Mouse (Mus musculus) intestine, postnatal 0 days (tissue): ENCODE results near the gene Cdc37. TPM values are rescaled to one million over a fixed set of nuclear protein-coding genes. Genes with fewer than 3 reads are reported as not detected.

Experiments used
- ATAC-seq: fragments of 200-750 bp; cut with Nextera tagmentation; 2 replicates; pipeline ENCODE4 v1.8.0; 2017; ENCODE audit warnings: mild to moderate bottlenecking, moderate TSS enrichment, moderate library complexity
- H3K27ac ChIP-seq: fragments of 300-500 bp; sonication (generic); 2 replicates; pipeline ENCODE4 v1.5.1; 2014; ENCODE audit warnings: mild to moderate bottlenecking, low read depth, low read length, moderate library complexity
- H3K27me3 ChIP-seq: fragments of 300-500 bp; sonication (generic); replicated peaks from 2 replicates; pipeline ENCODE4 v1.6.1; 2014; ENCODE audit warnings: low read length, mixed read lengths; ENCODE audit not compliant: control insufficient read depth, insufficient read depth
- H3K36me3 ChIP-seq: fragments of 300-500 bp; sonication (generic); 2 replicates; pipeline ENCODE4 v1.6.1; 2014; ENCODE audit warnings: mild to moderate bottlenecking, moderate library complexity; ENCODE audit not compliant: control insufficient read depth, insufficient read depth
- H3K4me1 ChIP-seq: fragments of 300-500 bp; sonication (generic); replicated peaks from 2 replicates; pipeline ENCODE4 v1.6.1; 2014; ENCODE audit warnings: antibody characterized with exemption, low read length, mixed read lengths; ENCODE audit not compliant: control insufficient read depth, insufficient read depth
- H3K4me2 ChIP-seq: fragments of 300-500 bp; sonication (generic); replicated peaks from 2 replicates; pipeline ENCODE4 v1.6.1; 2014; ENCODE audit warnings: low read depth, mild to moderate bottlenecking, moderate library complexity
- H3K4me3 ChIP-seq: fragments of 300-500 bp; sonication (generic); 2 replicates; pipeline ENCODE4 v1.5.1; 2014; ENCODE audit warnings: low read depth, low read length
- H3K9ac ChIP-seq: fragments of 300-500 bp; sonication (generic); 2 replicates; pipeline ENCODE4 v1.6.1; 2014; ENCODE audit warnings: mild to moderate bottlenecking, low read depth, low read length
- H3K9me3 ChIP-seq: fragments of 300-500 bp; sonication (generic); 2 replicates; pipeline ENCODE4 v1.6.1; 2016; ENCODE audit warnings: mixed run types; ENCODE audit not compliant: control insufficient read depth
- CTCF ChIP-seq: sonication (generic); IDR thresholded peaks from 2 replicates; pipeline ENCODE4 v1.5.1; 2016; ENCODE audit warnings: low read depth, mild to moderate bottlenecking, control low read depth, antibody characterized with exemption, moderate library complexity
- WGBS: fragments of 180-500 bp; shearing (Covaris S2); extraction: QIAGEN DNeasy Blood & Tissue Kit; methylation state at CpG from one replicate; pipeline ENCODE4 v1.1.7; 2014; 5-methylcytosine and 5-hydroxymethylcytosine counted together
- polyA plus RNA-seq: library from polyadenylated mRNA; unstranded; fragments of >200 nt; fragmentation: Nextera tagmentation; extraction: Ambion mirVana; gene quantifications from 2 replicates; pipeline ENCODE4 v1.2.1, GENCODE M21; 2015

The Cdc37 gene
- polyA plus RNA-seq, 1 experiment from 2014 or later: 115 TPM

DNA sequence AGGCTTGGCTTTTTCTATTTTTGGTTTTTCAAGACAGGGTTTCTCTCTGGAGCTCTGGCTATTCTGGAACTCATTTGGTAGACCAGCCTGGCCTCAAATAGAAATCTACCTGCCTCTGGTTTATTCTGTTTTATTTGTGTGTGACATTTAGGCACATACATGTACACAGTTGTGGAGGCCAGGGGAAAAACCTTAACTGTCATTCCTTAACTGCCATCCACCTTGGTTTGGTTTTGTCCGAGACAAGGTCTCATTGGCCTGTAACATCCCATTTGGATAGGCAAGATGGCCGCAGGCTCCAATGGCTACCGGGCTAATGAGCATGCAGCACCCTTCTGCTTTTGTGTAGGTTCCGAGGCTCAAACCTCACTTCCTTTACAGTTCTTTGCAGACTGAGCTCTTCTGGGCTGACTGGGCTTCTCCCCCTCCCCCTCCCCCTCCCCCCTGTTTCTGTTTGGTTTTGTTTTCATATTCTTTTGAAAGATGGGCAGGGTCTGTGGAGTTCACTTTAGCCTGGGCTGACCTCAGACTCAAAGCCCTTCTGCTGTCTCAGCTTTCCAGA is 14.4 kb downstream of the Cdc37 start:
- Histone ChIP-seq H3K36me3 (peaks cover 30% of the 10 kb centered on the region), H3K4me1 (no peaks in the 10 kb centered on the region), H3K4me3 (no peak overlapping the region), H3K9me3 (no peaks in the 10 kb centered on the region), H3K27ac (no peak overlapping the region), H3K9ac (no peak overlapping the region), H3K27me3 (no peaks in the 10 kb centered on the region), H3K4me2 (no peak overlapping the region)
- no peak for ATAC-seq
- WGBS: 73% methylated on average over 4 of the region's 4 CpGs
- no peak for TF ChIP-seq CTCF

DNA sequence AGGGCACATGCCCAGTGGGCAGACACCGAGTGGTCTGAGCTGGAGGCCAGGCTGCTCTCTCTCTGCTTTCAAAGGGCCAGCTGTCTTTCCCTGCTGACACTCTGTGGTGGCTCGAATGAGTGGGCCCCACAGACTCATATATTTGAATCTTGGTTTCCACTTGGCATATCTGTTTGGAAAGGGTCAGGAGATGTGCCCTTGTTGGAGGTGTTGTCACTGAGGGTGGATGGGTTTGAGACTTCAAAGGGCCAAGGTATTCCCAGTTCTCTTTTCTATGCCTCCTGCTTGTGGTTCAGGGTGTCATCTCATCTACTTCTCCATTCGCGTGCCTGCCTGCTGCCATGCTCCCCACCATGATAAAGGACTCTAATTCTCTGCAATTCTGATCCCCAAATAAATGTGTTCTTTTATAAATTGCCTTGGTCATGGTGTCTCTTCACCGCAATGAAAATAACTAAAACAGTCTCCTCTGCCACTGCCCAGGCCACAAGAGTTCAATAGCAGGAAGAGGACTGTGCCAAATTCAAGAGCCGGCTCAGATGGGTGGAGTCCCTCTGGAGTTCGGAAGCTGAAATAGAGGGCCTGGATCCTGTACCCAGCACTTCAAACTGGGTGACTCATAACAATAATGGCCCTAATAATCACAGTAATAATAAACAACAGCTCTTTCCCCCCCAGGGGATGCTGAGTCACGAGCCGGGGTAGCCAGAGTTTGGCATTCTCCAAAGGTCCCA is 15.0 kb downstream of the Cdc37 start:
- 64% methylated on average over 9 of the region's 9 CpGs for WGBS
- H3K4me1 ChIP-seq: no peaks in the 10 kb centered on the region
- peaks cover 23% of the 10 kb centered on the region for H3K36me3 ChIP-seq
- no peak overlapping the region for H3K27ac ChIP-seq
- no peak overlapping the region for H3K4me2 ChIP-seq
- TF ChIP-seq CTCF: no peak
- no peak for ATAC-seq
- H3K9ac ChIP-seq: no peak overlapping the region
- no peak overlapping the region for H3K4me3 ChIP-seq
- H3K27me3 ChIP-seq: no peaks in the 10 kb centered on the region
- H3K9me3 ChIP-seq: no peaks in the 10 kb centered on the region

DNA sequence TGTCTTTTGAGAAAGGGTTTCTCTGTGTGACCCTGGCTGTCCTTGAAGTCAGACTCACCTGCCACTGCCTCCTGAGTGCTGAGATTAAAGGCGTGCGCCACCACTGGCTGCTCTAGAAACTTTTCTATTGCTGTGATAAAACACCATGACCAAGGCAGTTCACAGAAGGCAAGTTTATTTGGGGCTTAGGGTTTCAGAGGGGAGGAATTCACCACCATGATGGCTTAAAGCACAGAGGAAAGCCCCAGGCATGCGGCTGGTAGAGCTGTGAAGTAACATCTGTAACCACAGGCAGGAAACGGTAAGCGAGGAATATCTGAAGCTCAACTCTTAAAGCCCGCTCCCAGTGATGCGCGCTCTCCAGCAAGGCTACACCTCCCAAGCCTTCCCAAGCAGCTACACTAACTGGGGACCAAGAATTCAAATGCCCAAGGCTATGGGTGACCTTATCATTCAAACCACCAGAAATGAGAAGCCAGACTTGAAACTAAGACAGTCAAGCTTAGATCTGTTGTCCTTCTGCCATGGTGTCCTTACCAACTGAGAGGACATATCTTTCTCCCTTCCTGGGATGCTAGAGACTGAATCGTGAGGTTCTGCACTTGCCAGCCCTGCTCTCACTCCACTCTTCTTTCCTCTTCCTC is 16.6 kb downstream of the Cdc37 start:
- no peak for ATAC-seq
- Histone ChIP-seq H3K4me1 (no peaks in the 10 kb centered on the region), H3K9ac (no peak overlapping the region), H3K27me3 (no peaks in the 10 kb centered on the region), H3K4me3 (no peak overlapping the region), H3K36me3 (peaks cover 10% of the 10 kb centered on the region), H3K4me2 (no peak overlapping the region), H3K9me3 (no peaks in the 10 kb centered on the region), H3K27ac (no peak overlapping the region)
- 70% methylated on average over 9 of the region's 9 CpGs for WGBS
- TF ChIP-seq CTCF: no peak

DNA sequence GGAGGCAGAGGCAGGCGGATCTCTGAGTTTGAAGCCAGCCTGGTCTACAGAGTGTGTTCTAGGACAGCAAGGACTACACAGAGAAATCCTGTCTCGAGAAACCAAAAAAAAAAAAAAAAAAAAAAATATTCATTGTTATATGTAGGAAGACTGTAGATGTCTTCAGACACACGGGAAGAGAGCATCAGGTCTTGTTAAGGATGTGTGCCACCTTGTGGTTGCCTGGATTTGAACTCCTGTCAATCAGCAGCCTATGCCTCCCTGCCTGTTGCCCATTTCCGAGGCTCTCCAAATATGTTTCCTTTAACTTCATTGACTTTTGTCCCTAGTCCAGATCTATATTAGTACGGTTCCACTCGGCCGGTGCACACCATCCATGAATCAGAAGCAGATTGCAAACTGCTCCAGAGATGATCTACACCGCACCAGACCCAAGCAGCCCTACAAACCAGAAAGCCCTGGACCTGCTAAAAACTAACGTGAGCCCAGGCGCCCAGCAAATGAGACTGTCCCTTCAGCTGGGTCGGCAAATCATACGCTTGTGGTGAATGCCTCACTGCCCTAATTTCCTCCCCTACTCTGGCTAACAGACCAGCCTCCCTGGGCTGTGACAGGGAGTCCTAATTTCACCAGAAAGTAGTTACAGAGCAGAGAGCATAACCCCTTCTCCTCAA is 17.5 kb downstream of the Cdc37 start:
- Histone ChIP-seq H3K4me1 (no peaks in the 10 kb centered on the region), H3K27ac (no peak overlapping the region), H3K27me3 (no peaks in the 10 kb centered on the region), H3K9ac (no peak overlapping the region), H3K36me3 (peaks cover 8% of the 10 kb centered on the region), H3K4me3 (no peak overlapping the region), H3K9me3 (no peaks in the 10 kb centered on the region), H3K4me2 (no peak overlapping the region)
- 74% methylated on average over 12 of the region's 12 CpGs for WGBS
- peak; percentile 56 for TF ChIP-seq CTCF
- no peak for ATAC-seq

DNA sequence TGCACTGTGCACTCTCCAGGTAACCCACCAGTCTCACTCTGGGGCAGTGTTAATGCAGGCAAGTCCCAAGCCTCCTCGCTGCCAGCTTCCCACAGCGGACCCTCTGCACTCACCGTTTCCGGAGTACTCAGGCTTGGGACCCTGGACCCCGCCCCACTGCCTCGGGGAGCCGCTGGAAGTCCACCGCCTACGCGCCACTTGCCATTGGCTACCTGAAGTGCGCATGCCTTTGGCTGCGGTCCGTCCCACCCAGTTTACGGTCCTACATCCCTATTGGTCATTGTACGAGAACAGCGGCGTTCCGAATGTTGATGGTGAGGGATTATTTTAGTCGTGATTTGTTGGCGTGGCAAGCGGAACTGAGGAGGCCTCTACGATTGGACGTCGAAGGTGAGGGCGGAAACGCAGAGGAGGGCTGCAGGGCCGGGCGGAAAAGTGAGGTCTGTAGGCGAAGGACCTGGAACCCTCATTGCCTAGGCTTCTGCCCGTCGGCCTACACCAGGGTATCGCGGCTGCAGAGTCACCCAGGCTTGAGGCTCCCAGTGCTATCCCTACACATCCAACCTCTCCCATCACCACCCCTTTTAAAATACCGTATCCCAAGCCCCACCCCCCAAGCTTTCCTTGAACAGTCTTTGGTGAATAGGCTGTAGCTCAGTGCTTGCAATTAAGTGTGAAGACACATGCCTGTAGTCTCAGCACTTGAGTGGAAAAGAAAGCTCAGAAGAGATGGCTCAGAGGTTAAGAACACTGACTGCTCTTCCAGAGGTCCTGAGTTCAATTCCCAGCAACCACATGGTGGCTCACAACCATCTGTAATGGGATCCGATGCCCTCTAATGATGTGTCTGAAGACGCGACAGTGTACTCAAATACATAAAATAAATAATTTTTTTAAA is 18.5 kb downstream of the Cdc37 start, which contains the start of gene Tyk2:
TSS of gene Tyk2 (minus strand) at position 185 of the 898 bp plus-strand sequence.
- peak; percentile 97 for ATAC-seq

More for the DNA sequence above, 18.5 kb downstream of the Cdc37 start, which contains the start of gene Tyk2:
- peaks cover 15% of the 10 kb centered on the region for H3K36me3 ChIP-seq
- peak within 1 kb of the TSS; percentile 83 for H3K4me3 ChIP-seq
- no peaks in the 10 kb centered on the region for H3K4me1 ChIP-seq
- H3K27ac ChIP-seq: no peak within 1 kb of the TSS; the same call in 1 of the 2 replicates
- H3K9me3 ChIP-seq: no peaks in the 10 kb centered on the region
- no peaks in the 10 kb centered on the region for H3K27me3 ChIP-seq
- peak within 1 kb of the TSS; percentile 79 for H3K4me2 ChIP-seq
- 5% methylated on average over 37 of the region's 37 CpGs for WGBS
- H3K9ac ChIP-seq: peak within 1 kb of the TSS; percentile 57
- TF ChIP-seq CTCF: 0 out of 2 replicates have a peak, but pooled peaks have one; percentile 1
